Mouse (Mus musculus): ENCODE data around the gene Gp6. TPM values are rescaled to one million over a fixed set of nuclear protein-coding genes. Genes with fewer than 3 reads are reported as not detected.

The Gp6 gene
- total and polyA plus RNA-seq, 2 experiments from 2014 or later: not detected

- Histone ChIP-seq H3K9me3 (ENCODE audit: low read length) (no peaks in the 10 kb centered on the region), H3K36me3 (ENCODE audit: insufficient read depth) (no peaks in the 10 kb centered on the region), H3K4me1 (ENCODE audit: insufficient read depth) (no peaks in the 10 kb centered on the region), H3K9ac (no peak overlapping the region), H3K27me3 (ENCODE audit: insufficient read depth, low read length) (no peaks in the 10 kb centered on the region), H3K27ac (ENCODE audit: low read depth, low read length) (no peak overlapping the region), H3K4me2 (ENCODE audit: low read depth) (no peak overlapping the region), H3K4me3 (ENCODE audit: low read depth, low read length) (no peak overlapping the region)
- 65% methylated on average over 2 of the region's 2 CpGs for WGBS
- DNase-seq (no peak), ATAC-seq (no peak)
- TF ChIP-seq CTCF (IDR thresholded peaks at IDR 0.05; ENCODE audit: low read depth): no peak
Measured at GRCm38 (mm10) chr7:4323301-4323700, 74.2 kb downstream of the Gp6 start.

Small RNA genes within 50 kb of the gene (microRNA-seq; reads per million reads assigned to microRNA genes)
- gene Gm24605 (0 reads per million in 2 experiments), gene Gm24752 (0 reads per million in 2 experiments), gene Gm25349 (0 reads per million in 2 experiments)

Other genes starting within 250 kb of the Gp6 start
- 5.1 and 5.5 TPM in 2 replicates for gene Leng9, start 247.4 kb downstream of the Gp6 start, total RNA-seq (2014; rRNA removed)
- gene Leng9, start 247.4 kb downstream of the Gp6 start, polyA plus RNA-seq (2015; fragmentation: Nextera tagmentation; extraction: Ambion mirVana): 4.4 and 4.8 TPM in 2 replicates
- 3.5 and 4.0 TPM in 2 replicates for gene Cdc42ep5, start 232.9 kb downstream of the Gp6 start, total RNA-seq (2014; rRNA removed)
- gene Cdc42ep5, start 232.9 kb downstream of the Gp6 start, polyA plus RNA-seq (2015; fragmentation: Nextera tagmentation; extraction: Ambion mirVana): 6.7 and 6.9 TPM in 2 replicates
- gene Lilra5, start 160.0 kb downstream of the Gp6 start, total RNA-seq (2014; rRNA removed): 0.15 and 0.24 TPM in 2 replicates
- gene Lilra5, start 160.0 kb downstream of the Gp6 start, polyA plus RNA-seq (2015; fragmentation: Nextera tagmentation; extraction: Ambion mirVana): 0.15 TPM in 1 of 2 replicates, not detected in the other
- not detected in 2 replicates for gene Ncr1, start 60.0 kb downstream of the Gp6 start, total RNA-seq (2014; rRNA removed)
- gene Ncr1, start 60.0 kb downstream of the Gp6 start, polyA plus RNA-seq (2015; fragmentation: Nextera tagmentation; extraction: Ambion mirVana): not detected in 2 replicates
- 73.9 and 84.5 TPM in 2 replicates for gene Rdh13, start 47.9 kb upstream of the Gp6 start, total RNA-seq (2014; rRNA removed)
- gene Rdh13, start 47.9 kb upstream of the Gp6 start, polyA plus RNA-seq (2015; fragmentation: Nextera tagmentation; extraction: Ambion mirVana): 28.5 and 37.9 TPM in 2 replicates
- gene Eps8l1, start 62.9 kb upstream of the Gp6 start, total RNA-seq (2014; rRNA removed): 3.2 and 8.6 TPM in 2 replicates
- gene Eps8l1, start 62.9 kb upstream of the Gp6 start, polyA plus RNA-seq (2015; fragmentation: Nextera tagmentation; extraction: Ambion mirVana): 4.6 and 7.4 TPM in 2 replicates
- 94.2 and 100 TPM in 2 replicates for gene Ppp1r12c, start 103.9 kb upstream of the Gp6 start, total RNA-seq (2014; rRNA removed)
- gene Ppp1r12c, start 103.9 kb upstream of the Gp6 start, polyA plus RNA-seq (2015; fragmentation: Nextera tagmentation; extraction: Ambion mirVana): 27.8 and 35.1 TPM in 2 replicates
- gene Tnnt1, start 118.6 kb upstream of the Gp6 start, total RNA-seq (2014; rRNA removed): 0.77 and 2.9 TPM in 2 replicates
- gene Tnnt1, start 118.6 kb upstream of the Gp6 start, polyA plus RNA-seq (2015; fragmentation: Nextera tagmentation; extraction: Ambion mirVana): 3.4 and 3.9 TPM in 2 replicates
- 0.62 and 3.6 TPM in 2 replicates for gene Tnni3, start 126.5 kb upstream of the Gp6 start, total RNA-seq (2014; rRNA removed)
- gene Tnni3, start 126.5 kb upstream of the Gp6 start, polyA plus RNA-seq (2015; fragmentation: Nextera tagmentation; extraction: Ambion mirVana): 0.89 and 1.2 TPM in 2 replicates
- gene Dnaaf3, start 134.7 kb upstream of the Gp6 start, total RNA-seq (2014; rRNA removed): 0.62 and 2.2 TPM in 2 replicates
- 1.3 and 2.0 TPM in 2 replicates for gene Dnaaf3, start 134.7 kb upstream of the Gp6 start, polyA plus RNA-seq (2015; fragmentation: Nextera tagmentation; extraction: Ambion mirVana)
- 170 and 231 TPM in 2 replicates for gene Syt5, start 149.8 kb upstream of the Gp6 start, total RNA-seq (2014; rRNA removed)
- 301 and 305 TPM in 2 replicates for gene Syt5, start 149.8 kb upstream of the Gp6 start, polyA plus RNA-seq (2015; fragmentation: Nextera tagmentation; extraction: Ambion mirVana)
- gene Ptprh, start 206.3 kb upstream of the Gp6 start, total RNA-seq (2014; rRNA removed): 0.54 and 2.9 TPM in 2 replicates
- 1.0 and 1.1 TPM in 2 replicates for gene Ptprh, start 206.3 kb upstream of the Gp6 start, polyA plus RNA-seq (2015; fragmentation: Nextera tagmentation; extraction: Ambion mirVana)
- 10.8 and 11.8 TPM in 2 replicates for gene Tmem86b, start 233.7 kb upstream of the Gp6 start, total RNA-seq (2014; rRNA removed)
- 0.64 and 0.70 TPM in 2 replicates for gene Tmem86b, start 233.7 kb upstream of the Gp6 start, polyA plus RNA-seq (2015; fragmentation: Nextera tagmentation; extraction: Ambion mirVana)